Mouse (Mus musculus): ENCODE measurements around the gene Gramd4.

DNA sequence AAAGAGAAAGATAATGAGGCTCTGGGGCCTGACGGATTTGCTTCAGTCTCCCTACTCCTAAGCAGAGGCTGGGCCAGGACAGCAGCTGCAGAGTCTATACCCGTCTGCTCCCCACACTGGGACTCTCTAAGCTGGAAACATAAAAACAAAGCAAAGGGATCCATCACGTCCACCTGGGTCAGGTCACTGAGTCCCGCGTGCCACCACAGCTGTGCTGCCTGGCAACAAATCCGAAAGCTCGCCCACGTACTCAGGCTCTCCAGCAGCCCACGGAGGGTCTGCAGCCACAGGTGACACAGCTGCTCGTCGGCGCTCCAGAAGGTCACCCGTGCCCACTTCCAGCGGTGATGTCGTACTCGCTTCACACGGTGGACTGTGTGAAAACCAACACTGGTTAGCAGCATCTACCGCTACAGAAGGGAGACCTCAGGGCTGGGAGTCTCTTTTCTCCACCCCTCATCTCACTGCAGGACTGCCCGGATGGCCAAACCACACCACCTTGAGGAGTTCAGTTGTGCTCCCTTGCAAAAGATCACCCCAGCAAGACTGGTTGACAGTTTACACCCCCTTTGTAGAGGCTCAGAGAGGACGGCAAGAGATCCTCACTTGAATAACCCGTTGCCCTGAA, 107.3 kb downstream of the Gramd4 start:
- TF ChIP-seq CTCF (conservative IDR thresholded peaks at IDR 0.05; ENCODE audit: insufficient read depth, insufficient read length, low read depth, low read length): no peak
- TF ChIP-seq POLR2A (IDR thresholded peaks at IDR 0.05; ENCODE audit: low read depth, low read length): no peak
